Mouse (Mus musculus): ENCODE data around the gene Dyrk3. TPM values are rescaled to one million over a fixed set of nuclear protein-coding genes. Genes with fewer than 3 reads are reported as not detected.
"Not testable (repeated sequence)": the region's sequence is repeated elsewhere in the genome, so short reads cannot be mapped to it uniquely, and the experiment has no call there.

The Dyrk3 gene
- polyA plus RNA-seq, 1 experiment, result 27.6 TPM

- H3K9me3 ChIP-seq (replicated peaks; ENCODE audit: control insufficient read depth, insufficient read depth, low read length, poor library complexity, severe bottlenecking), result no peaks in the 10 kb centered on the region
- no peaks in the 10 kb centered on the region for H3K27me3 ChIP-seq (ENCODE audit: control insufficient read depth, insufficient read depth, low read length, poor library complexity, severe bottlenecking)
- TF ChIP-seq POLR2A (IDR thresholded peaks at IDR 0.05; ENCODE audit: insufficient read depth, low read length) (peak; percentile 43), CTCF (IDR thresholded peaks at IDR 0.05; ENCODE audit: low read depth, low read length) (no peak)
- peak overlapping the region; percentile 62 for H3K4me3 ChIP-seq (ENCODE audit: low read depth, low read length)
- peaks cover 5% of the 10 kb centered on the region for H3K4me1 ChIP-seq (ENCODE audit: control insufficient read depth, insufficient read depth, low read length)
- H3K36me3 ChIP-seq (ENCODE audit: control insufficient read depth, insufficient read depth, low read length, poor library complexity, severe bottlenecking), result no peaks in the 10 kb centered on the region
- H3K27ac ChIP-seq (ENCODE audit: insufficient read depth, low read length), result peak overlapping the region; percentile 88
- peak overlapping the region; percentile 73 for H3K9ac ChIP-seq (ENCODE audit: low read depth, poor library complexity, severe bottlenecking)
Observed at GRCm38 (mm10) chr1:131146181-131146614, 8.1 kb upstream of the Dyrk3 start.

GRCm38 (mm10) chr1:131145222-131145621 lies 7.1 kb upstream of the Dyrk3 start:
- H3K4me1 ChIP-seq (ENCODE audit: control insufficient read depth, insufficient read depth, low read length); H3K36me3 ChIP-seq (ENCODE audit: control insufficient read depth, insufficient read depth, low read length, poor library complexity, severe bottlenecking); H3K4me3 ChIP-seq (ENCODE audit: low read depth, low read length); H3K9ac ChIP-seq (ENCODE audit: low read depth, poor library complexity, severe bottlenecking); H3K27me3 ChIP-seq (ENCODE audit: control insufficient read depth, insufficient read depth, low read length, poor library complexity, severe bottlenecking); H3K9me3 ChIP-seq (replicated peaks; ENCODE audit: control insufficient read depth, insufficient read depth, low read length, poor library complexity, severe bottlenecking): not testable (repeated sequence)
- peak overlapping the region; percentile 80 for H3K27ac ChIP-seq (ENCODE audit: insufficient read depth, low read length)

GRCm38 (mm10) chr1:131142472-131142871 lies 4.3 kb upstream of the Dyrk3 start:
- TF ChIP-seq POLR2A (IDR thresholded peaks at IDR 0.05; ENCODE audit: insufficient read depth, low read length) (no peak), CTCF (IDR thresholded peaks at IDR 0.05; ENCODE audit: low read depth, low read length) (no peak), EP300 (IDR thresholded peaks at IDR 0.05; ENCODE audit: insufficient read depth, low read depth, low read length) (no peak)
- H3K27ac ChIP-seq (ENCODE audit: insufficient read depth, low read length), result no peak overlapping the region

GRCm38 (mm10) chr1:131141449-131141848 lies 3.3 kb upstream of the Dyrk3 start:
- TF ChIP-seq CTCF (IDR thresholded peaks at IDR 0.05; ENCODE audit: low read depth, low read length), result no peak
- no peak for TF ChIP-seq EP300 (IDR thresholded peaks at IDR 0.05; ENCODE audit: insufficient read depth, low read depth, low read length)
- TF ChIP-seq POLR2A (IDR thresholded peaks at IDR 0.05; ENCODE audit: insufficient read depth, low read length), result no peak
- Histone ChIP-seq H3K36me3 (ENCODE audit: control insufficient read depth, insufficient read depth, low read length, poor library complexity, severe bottlenecking) (no peaks in the 10 kb centered on the region; the same call in 1 of the 2 replicates), H3K9me3 (replicated peaks; ENCODE audit: control insufficient read depth, insufficient read depth, low read length, poor library complexity, severe bottlenecking) (no peaks in the 10 kb centered on the region), H3K27me3 (ENCODE audit: control insufficient read depth, insufficient read depth, low read length, poor library complexity, severe bottlenecking) (no peaks in the 10 kb centered on the region), H3K4me1 (ENCODE audit: control insufficient read depth, insufficient read depth, low read length) (peaks cover 3% of the 10 kb centered on the region), H3K27ac (ENCODE audit: insufficient read depth, low read length) (peak overlapping the region; percentile 33), H3K9ac (ENCODE audit: low read depth, poor library complexity, severe bottlenecking) (no peak overlapping the region), H3K4me3 (ENCODE audit: low read depth, low read length) (no peak overlapping the region)

More at GRCm38 (mm10) chr1:131142472-131142871, 4.3 kb upstream of the Dyrk3 start:
- no peak overlapping the region for H3K9ac ChIP-seq (ENCODE audit: low read depth, poor library complexity, severe bottlenecking)
- no peaks in the 10 kb centered on the region for H3K27me3 ChIP-seq (ENCODE audit: control insufficient read depth, insufficient read depth, low read length, poor library complexity, severe bottlenecking)
- no peaks in the 10 kb centered on the region for H3K36me3 ChIP-seq (ENCODE audit: control insufficient read depth, insufficient read depth, low read length, poor library complexity, severe bottlenecking)
- H3K4me1 ChIP-seq (ENCODE audit: control insufficient read depth, insufficient read depth, low read length), result peaks cover 3% of the 10 kb centered on the region
- no peaks in the 10 kb centered on the region for H3K9me3 ChIP-seq (replicated peaks; ENCODE audit: control insufficient read depth, insufficient read depth, low read length, poor library complexity, severe bottlenecking)
- no peak overlapping the region for H3K4me3 ChIP-seq (ENCODE audit: low read depth, low read length)

- H3K36me3 ChIP-seq (ENCODE audit: control insufficient read depth, insufficient read depth, low read length, poor library complexity, severe bottlenecking), result peaks cover 20% of the 10 kb centered on the region
- H3K9ac ChIP-seq (ENCODE audit: low read depth, poor library complexity, severe bottlenecking), result peak overlapping the region; percentile 91
- no peak overlapping the region for H3K4me3 ChIP-seq (ENCODE audit: low read depth, low read length)
- H3K4me1 ChIP-seq (ENCODE audit: control insufficient read depth, insufficient read depth, low read length), result peaks cover 2% of the 10 kb centered on the region
- H3K9me3 ChIP-seq (replicated peaks; ENCODE audit: control insufficient read depth, insufficient read depth, low read length, poor library complexity, severe bottlenecking), result no peaks in the 10 kb centered on the region
- TF ChIP-seq EP300 (IDR thresholded peaks at IDR 0.05; ENCODE audit: insufficient read depth, low read depth, low read length) (no peak), CTCF (IDR thresholded peaks at IDR 0.05; ENCODE audit: low read depth, low read length) (no peak), POLR2A (IDR thresholded peaks at IDR 0.05; ENCODE audit: insufficient read depth, low read length) (no peak)
- peak overlapping the region; percentile 98 for H3K27ac ChIP-seq (ENCODE audit: insufficient read depth, low read length)
- H3K27me3 ChIP-seq (ENCODE audit: control insufficient read depth, insufficient read depth, low read length, poor library complexity, severe bottlenecking), result no peaks in the 10 kb centered on the region
Observed at GRCm38 (mm10) chr1:131139102-131140095, 1.3 kb upstream of the Dyrk3 start.

- Histone ChIP-seq H3K9ac (ENCODE audit: low read depth, poor library complexity, severe bottlenecking) (peak overlapping the region; percentile 91), H3K36me3 (ENCODE audit: control insufficient read depth, insufficient read depth, low read length, poor library complexity, severe bottlenecking) (peaks cover 33% of the 10 kb centered on the region), H3K4me1 (ENCODE audit: control insufficient read depth, insufficient read depth, low read length) (peaks cover 2% of the 10 kb centered on the region), H3K27me3 (ENCODE audit: control insufficient read depth, insufficient read depth, low read length, poor library complexity, severe bottlenecking) (no peaks in the 10 kb centered on the region), H3K4me3 (ENCODE audit: low read depth, low read length) (peak overlapping the region; percentile 96), H3K9me3 (replicated peaks; ENCODE audit: control insufficient read depth, insufficient read depth, low read length, poor library complexity, severe bottlenecking) (peaks cover 2% of the 10 kb centered on the region; the same call in 1 of the 2 replicates), H3K27ac (ENCODE audit: insufficient read depth, low read length) (no peak overlapping the region)
- TF ChIP-seq EP300 (IDR thresholded peaks at IDR 0.05; ENCODE audit: insufficient read depth, low read depth, low read length), result no peak
- no peak for TF ChIP-seq POLR2A (IDR thresholded peaks at IDR 0.05; ENCODE audit: insufficient read depth, low read length)
- TF ChIP-seq CTCF (IDR thresholded peaks at IDR 0.05; ENCODE audit: low read depth, low read length), result no peak
Observed at GRCm38 (mm10) chr1:131137717-131138118, 422 bp downstream of the Dyrk3 start.

Data from ES-Bruce4 (cell line).